Mouse (Mus musculus) megakaryocyte, embryonic 14.5 days (primary cell): Measurements from ENCODE around the gene Ppm1n. TPM values are rescaled to one million over a fixed set of nuclear protein-coding genes. Genes with fewer than 3 reads are reported as not detected.

ENCODE experiments used
- H3K27me3 ChIP-seq: replicated peaks from 2 replicates; pipeline ENCODE3; 2012; ENCODE audit warnings: inconsistent platforms
- H3K36me3 ChIP-seq: replicated peaks from 2 replicates; pipeline ENCODE3; 2012; ENCODE audit warnings: low read length, inconsistent platforms, mixed read lengths
- H3K4me1 ChIP-seq: 2 replicates; pipeline ENCODE4 v1.6.1; 2012; ENCODE audit warnings: inconsistent platforms
- H3K4me3 ChIP-seq: replicated peaks from 2 replicates; pipeline ENCODE3; 2012; ENCODE audit warnings: moderate library complexity, mild to moderate bottlenecking, inconsistent platforms
- H3K9me3 ChIP-seq: 2 replicates; pipeline ENCODE4 v1.6.1; 2012; ENCODE audit warnings: inconsistent platforms
- FLI1 ChIP-seq: IDR thresholded peaks from 2 replicates; pipeline ENCODE4 v1.6.1; 2012; ENCODE audit warnings: low read length, inconsistent platforms, mixed read lengths
- GATA1 ChIP-seq: IDR thresholded peaks from 3 replicates; pipeline ENCODE4 v1.6.1; 2012; ENCODE audit warnings: mixed read lengths, low read length, inconsistent platforms, borderline replicate concordance
- polyA plus RNA-seq: library from polyadenylated mRNA; stranded (reverse); fragments of >175 nt; gene quantifications from 2 replicates; pipeline ENCODE4 v1.2.3, GENCODE M21; 2012; ENCODE audit warnings: low replicate concordance; ENCODE audit not compliant: insufficient read depth

Ppm1n gene
- polyA plus RNA-seq, 1 experiment: not detected

- TF ChIP-seq GATA1: no peak
- no peak for TF ChIP-seq FLI1
- Histone ChIP-seq H3K9me3 (no peaks in the 10 kb centered on the region), H3K4me1 (peaks cover 77% of the 10 kb centered on the region), H3K36me3 (peaks cover 50% of the 10 kb centered on the region), H3K4me3 (peak overlapping the region; percentile 96), H3K27me3 (no peaks in the 10 kb centered on the region)
Measured at GRCm38 (mm10) chr7:19226817-19227797, 52.8 kb downstream of the Ppm1n start.

Other genes with a start within 250 kb of the Ppm1n start
- gene Rsph6a, start 225.4 kb downstream of the Ppm1n start, polyA plus RNA-seq: not detected in 2 replicates
- gene Dmwd, start 203.8 kb downstream of the Ppm1n start, polyA plus RNA-seq: 13.4 and 30.3 TPM in 2 replicates
- gene Dmpk, start 196.2 kb downstream of the Ppm1n start, polyA plus RNA-seq: 7.7 and 25.2 TPM in 2 replicates
- 11.5 and 23.2 TPM in 2 replicates for gene Six5, start 185.5 kb downstream of the Ppm1n start, polyA plus RNA-seq
- not detected in 2 replicates for gene Gm4969, start 161.7 kb downstream of the Ppm1n start, polyA plus RNA-seq
- 28.9 and 35.0 TPM in 2 replicates for gene Fbxo46, start 160.2 kb downstream of the Ppm1n start, polyA plus RNA-seq
- gene Qpctl, start 130.8 kb downstream of the Ppm1n start, polyA plus RNA-seq: 5.0 and 11.8 TPM in 2 replicates
- gene Snrpd2, start 130.3 kb downstream of the Ppm1n start, polyA plus RNA-seq: 50.5 and 69.4 TPM in 2 replicates
- gene Gipr, start 113.9 kb downstream of the Ppm1n start, polyA plus RNA-seq: 1.2 TPM in 2 replicates
- gene Eml2, start 103.6 kb downstream of the Ppm1n start, polyA plus RNA-seq: 53.9 and 56.3 TPM in 2 replicates
- 0.03 TPM in 1 of 2 replicates, not detected in the other for gene Gpr4, start 67.5 kb downstream of the Ppm1n start, polyA plus RNA-seq
- gene Opa3, start 51.7 kb downstream of the Ppm1n start, polyA plus RNA-seq: 7.3 and 11.6 TPM in 2 replicates
- 828 and 2,423 TPM in 2 replicates for gene Vasp, start 8.2 kb downstream of the Ppm1n start, polyA plus RNA-seq
- gene Rtn2, start 2.6 kb upstream of the Ppm1n start, polyA plus RNA-seq: 6.1 and 8.4 TPM in 2 replicates
- gene Fosb, start 30.0 kb upstream of the Ppm1n start, polyA plus RNA-seq: 12.9 and 33.1 TPM in 2 replicates
- gene Ercc1, start 64.7 kb upstream of the Ppm1n start, polyA plus RNA-seq: 36.5 and 52.2 TPM in 2 replicates
- 13.3 and 50.4 TPM in 2 replicates for gene Cd3eap, start 79.4 kb upstream of the Ppm1n start, polyA plus RNA-seq
- 21.5 and 54.3 TPM in 2 replicates for gene Ppp1r13l, start 79.7 kb upstream of the Ppm1n start, polyA plus RNA-seq
- gene Ercc2, start 101.9 kb upstream of the Ppm1n start, polyA plus RNA-seq: 24.2 and 30.8 TPM in 2 replicates
- 1.3 TPM in 1 of 2 replicates, not detected in the other for gene Klc3, start 124.0 kb upstream of the Ppm1n start, polyA plus RNA-seq
- 0.96 TPM in 1 of 2 replicates, not detected in the other for gene Ckm, start 124.7 kb upstream of the Ppm1n start, polyA plus RNA-seq
- 102 and 169 TPM in 2 replicates for gene Mark4, start 178.8 kb upstream of the Ppm1n start, polyA plus RNA-seq
- 40.8 and 53.6 TPM in 2 replicates for gene Exoc3l2, start 183.3 kb upstream of the Ppm1n start, polyA plus RNA-seq
- gene Bloc1s3, start 228.3 kb upstream of the Ppm1n start, polyA plus RNA-seq: 5.5 and 6.5 TPM in 2 replicates
- 608 and 613 TPM in 2 replicates for gene Trappc6a, start 228.3 kb upstream of the Ppm1n start, polyA plus RNA-seq
- gene Nkpd1, start 237.8 kb upstream of the Ppm1n start, polyA plus RNA-seq: 1.3 and 2.9 TPM in 2 replicates